Mouse (Mus musculus) kidney, postnatal 25 days (tissue): ENCODE data around the gene Adamts16.

Experiments
- DNase-seq, 2 experiments: peaks; one replicate each; pipeline ENCODE4 v3.0.0; 2021; ENCODE audit warnings: mixed read lengths in 2 of 2

Adamts16 gene

DNA sequence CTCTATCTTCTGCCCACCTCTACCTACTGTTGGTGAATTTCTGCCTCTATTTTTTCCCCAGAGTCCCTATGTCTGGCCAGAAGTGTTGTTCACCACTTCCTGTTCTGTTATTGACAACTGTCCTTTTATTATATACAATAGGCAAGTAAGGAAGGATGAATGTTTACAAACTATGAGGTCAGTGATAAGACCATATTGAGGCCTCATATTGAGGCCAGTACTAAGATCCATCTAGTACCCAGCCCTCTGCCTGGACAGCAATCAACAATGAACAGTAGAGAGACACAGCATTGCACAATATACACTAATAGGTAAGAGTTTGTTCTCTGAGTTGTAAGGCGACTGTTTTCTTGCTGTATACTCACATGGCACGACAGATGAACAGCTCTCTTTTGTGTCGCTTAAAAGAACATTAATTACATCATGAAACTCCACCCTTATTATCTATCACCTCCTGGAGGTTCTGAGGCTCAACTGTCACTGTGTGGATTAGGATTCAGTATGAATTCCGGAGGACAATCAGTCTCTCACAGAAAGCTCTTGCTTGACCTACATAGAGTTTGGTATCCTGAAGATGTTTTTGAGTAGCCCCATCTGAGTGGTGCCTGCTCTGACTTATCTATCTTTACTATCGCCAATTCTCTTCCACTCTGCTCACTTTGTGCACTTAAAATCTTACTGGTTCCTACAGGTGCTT, 134.3 kb downstream of the Adamts16 start:
- no peak for DNase-seq

- DNase-seq = no peak
These were observed 138.7 kb downstream of the Adamts16 start for GRCm38 (mm10) chr13:70702904-70703303.

GRCm38 (mm10) chr13:70698812-70699387, 142.7 kb downstream of the Adamts16 start:
- no peak for DNase-seq

- DNase-seq = no peak
These were observed 152.1 kb downstream of the Adamts16 start for GRCm38 (mm10) chr13:70689452-70689960.

- DNase-seq = no peak
These were observed 155.8 kb downstream of the Adamts16 start for GRCm38 (mm10) chr13:70685825-70686224.

DNA sequence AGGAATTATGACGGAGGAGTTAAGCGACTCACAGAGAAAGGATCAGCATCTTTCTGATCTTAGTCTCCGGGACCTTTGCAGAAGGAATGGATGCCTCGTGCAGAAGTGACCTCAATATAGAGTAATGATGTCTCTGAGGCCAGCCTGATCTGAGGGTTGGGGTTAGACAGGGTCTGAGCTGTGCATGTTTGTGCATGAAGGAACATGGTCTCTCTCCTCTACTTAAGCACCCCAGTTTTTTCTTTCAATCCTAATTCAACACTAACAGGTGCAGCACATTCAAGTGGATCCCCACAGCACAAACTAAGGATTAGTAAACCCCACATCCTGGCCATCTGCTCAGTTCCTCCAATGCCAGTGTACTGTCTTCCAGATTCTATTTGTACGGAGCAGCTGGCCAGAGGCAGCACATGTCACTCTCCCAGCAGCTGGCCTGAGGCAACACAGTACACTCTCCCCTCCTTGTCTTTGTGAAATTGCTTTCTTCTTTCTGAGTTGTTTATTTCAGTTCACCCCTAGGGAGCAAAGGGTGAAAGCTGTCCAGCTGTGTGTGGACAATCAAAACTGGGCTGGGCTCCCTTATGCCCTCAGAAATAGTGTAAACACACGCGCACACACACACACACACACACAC, 156.5 kb downstream of the Adamts16 start:
- no peak for DNase-seq

DNA sequence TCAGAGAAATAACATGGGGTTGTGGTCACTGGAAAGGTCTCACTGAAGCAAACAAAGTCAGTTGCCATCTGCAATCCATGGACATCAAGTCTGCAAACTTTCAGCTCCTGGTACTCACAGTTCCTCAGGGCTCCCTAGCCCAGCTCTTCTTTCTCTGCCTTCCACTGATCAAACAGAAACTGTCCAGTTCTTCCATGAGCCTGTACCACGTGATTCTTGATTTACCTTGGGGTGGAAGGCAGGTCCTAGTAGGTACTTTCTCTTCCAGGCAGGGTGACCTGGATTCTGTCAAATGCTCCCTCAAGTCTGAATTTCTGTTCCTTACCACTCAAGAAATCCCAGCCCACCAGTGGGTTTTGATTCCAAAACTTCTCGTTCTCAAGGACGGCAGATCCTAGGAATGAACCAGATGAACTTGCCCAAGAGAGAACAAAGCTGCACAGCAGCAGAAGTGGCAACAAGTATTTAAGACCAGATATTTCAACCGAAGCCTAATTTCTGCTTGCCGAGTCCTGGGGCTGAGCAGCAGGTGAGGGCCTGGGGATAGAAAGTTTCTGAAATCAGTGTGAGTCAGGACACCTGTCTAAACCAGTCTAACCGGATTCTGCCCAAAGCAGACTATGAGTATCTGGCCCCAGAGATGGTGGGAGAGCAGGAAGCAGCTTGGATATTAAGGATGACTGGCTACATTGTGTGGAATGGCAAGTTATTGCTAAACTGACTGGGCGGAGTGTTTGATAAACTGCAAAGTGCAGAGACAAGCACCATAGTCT, 160.0 kb downstream of the Adamts16 start:
- DNase-seq = no peak

- no peak for DNase-seq
These were observed 161.3 kb downstream of the Adamts16 start for GRCm38 (mm10) chr13:70680316-70680715.
